Mouse (Mus musculus) heart, postnatal 4 days (tissue): ENCODE measurements around the gene Olfr1378. TPM values are rescaled to one million over a fixed set of nuclear protein-coding genes. Genes with fewer than 3 reads are reported as not detected.

Experiments
- DNase-seq: peaks from one replicate; pipeline ENCODE4 v3.0.0; 2021
- total RNA-seq, 2 experiments: library from RNA; stranded (reverse); gene quantifications; 2 replicates each; pipeline ENCODE4 v1.2.3; 2021

Olfr1378 gene
- total RNA-seq, result not detected

DNA sequence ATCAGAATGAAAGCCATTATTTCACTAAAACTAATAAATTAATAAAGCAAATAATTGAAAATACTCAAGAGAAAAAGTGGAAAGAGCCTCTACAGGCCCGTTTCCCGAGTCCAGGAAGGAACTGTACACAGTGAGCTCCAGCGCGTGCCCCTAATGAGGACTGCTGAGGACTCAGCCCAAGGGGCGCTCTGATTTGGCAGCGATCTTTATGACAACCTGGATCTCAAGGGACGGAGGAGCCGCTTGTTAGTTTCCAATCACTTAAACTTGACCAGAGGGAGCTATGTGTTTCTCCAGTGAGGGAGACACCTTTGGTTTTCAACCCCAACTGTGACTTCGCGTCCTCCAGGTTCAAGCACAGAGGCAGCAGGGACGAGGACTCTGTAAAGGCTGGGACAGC lies at the start of gene Olfr1378:
Olfr1378 (plus strand) TSS at position 301 of the 400 bp plus-strand sequence.
- DNase-seq, result no peak

DNA sequence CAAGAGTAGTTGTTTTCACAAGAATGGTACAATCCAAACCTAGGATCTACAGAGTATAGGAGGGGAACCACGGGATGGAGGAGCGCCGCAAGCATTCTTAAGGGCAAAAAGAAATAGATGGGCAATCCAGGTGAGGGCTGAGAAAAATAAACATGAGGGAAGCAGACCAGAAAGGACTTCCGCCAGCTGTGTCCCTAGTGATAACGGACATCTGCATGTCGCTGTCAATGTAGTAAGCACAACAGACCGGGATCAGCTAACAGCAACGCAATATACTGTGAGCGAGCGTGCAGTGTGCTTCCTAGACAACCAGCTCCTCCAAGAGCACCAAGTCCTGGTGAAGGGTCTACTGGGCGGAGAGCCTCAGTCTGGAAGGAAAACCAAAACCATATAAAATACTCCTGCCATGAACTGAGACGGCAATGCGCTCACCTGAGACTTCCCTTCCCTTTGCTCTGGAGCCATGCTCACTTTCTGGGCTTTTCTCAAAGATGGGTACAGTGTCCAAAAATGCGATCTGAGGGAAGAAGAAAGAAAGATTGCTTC lies 35.8 kb upstream of the Olfr1378 start:
- no peak for DNase-seq

DNA sequence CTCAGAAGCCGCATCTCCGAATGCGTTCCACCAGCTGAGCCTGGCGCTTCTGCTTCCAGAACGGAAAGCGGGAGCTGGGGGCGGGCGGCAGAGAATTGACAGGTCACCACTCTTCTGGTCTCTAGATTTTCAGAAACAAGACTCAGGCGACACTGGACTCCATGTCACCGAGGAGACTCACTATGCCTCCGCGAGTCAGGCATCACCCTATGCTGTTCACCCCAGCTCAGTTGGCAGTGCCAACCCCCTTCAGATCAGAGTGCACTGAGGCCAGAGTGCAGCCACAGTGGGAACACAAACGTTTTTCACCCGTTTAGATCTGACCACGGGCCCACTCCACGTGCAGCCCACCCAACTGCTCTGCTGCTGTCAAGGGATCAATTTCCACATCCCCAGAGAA lies 35.3 kb upstream of the Olfr1378 start:
- peak; percentile 13 for DNase-seq

DNA sequence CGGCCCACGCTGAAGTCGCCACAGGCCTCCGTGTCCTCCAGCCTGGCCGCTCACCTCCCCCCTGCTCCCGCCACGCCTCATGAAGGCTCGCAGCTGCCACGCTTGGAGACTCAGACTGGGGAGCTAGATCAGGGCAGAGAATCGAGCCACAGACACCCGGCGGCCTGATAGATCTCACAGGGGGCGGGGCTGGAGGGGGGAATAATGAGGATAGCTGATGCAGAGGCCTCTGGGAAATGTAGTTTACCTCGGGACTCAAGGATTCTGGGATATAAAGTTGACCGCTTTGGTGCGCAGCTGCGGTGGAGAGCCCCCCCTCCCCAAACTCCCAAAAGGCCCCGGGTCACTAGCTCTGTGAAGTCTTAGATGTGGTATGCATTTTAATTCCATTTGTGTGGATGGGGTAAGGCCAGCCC lies 34.9 kb upstream of the Olfr1378 start, which contains the start of gene Zfp354b:
Zfp354b (minus strand) TSS at position 183 of the 416 bp plus-strand sequence.
- peak; percentile 77 for DNase-seq

DNA sequence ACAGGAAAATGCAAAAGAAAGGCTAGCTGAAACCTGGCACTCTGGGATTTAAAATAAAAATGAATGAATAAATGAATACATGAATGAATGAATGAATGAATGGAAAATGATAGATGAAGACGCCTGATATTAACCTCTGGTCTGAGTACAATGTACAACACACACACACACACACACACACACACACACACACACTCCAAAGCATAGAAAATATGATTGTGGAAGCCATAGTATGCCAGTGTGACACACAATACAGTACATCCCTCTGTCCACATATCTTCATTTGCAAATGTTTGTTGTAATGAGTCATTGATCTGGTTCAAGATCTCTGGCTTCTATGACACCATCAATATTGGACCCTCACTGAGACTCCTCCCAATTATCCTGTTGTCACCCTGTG lies 34.3 kb upstream of the Olfr1378 start:
- no peak for DNase-seq

DNA sequence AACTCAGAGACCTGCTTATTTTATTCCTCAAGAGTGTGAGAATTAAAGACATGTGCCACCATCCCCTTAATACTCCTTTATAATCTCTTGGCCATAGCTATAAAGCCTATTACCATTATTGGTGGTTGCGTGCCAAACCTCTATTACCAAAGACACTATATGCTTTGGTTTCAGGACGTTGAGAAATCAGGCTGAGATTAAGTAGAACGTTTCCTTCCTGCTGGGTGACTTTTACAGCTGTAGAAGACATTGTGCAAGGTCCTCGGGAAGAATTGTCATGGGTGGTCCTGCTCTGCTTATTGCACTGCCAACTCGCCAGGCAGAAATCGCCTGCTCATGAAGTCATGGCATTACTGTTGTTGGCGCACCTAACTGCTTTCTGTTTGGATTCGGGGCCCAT lies 27.9 kb upstream of the Olfr1378 start:
- DNase-seq, result no peak

DNA sequence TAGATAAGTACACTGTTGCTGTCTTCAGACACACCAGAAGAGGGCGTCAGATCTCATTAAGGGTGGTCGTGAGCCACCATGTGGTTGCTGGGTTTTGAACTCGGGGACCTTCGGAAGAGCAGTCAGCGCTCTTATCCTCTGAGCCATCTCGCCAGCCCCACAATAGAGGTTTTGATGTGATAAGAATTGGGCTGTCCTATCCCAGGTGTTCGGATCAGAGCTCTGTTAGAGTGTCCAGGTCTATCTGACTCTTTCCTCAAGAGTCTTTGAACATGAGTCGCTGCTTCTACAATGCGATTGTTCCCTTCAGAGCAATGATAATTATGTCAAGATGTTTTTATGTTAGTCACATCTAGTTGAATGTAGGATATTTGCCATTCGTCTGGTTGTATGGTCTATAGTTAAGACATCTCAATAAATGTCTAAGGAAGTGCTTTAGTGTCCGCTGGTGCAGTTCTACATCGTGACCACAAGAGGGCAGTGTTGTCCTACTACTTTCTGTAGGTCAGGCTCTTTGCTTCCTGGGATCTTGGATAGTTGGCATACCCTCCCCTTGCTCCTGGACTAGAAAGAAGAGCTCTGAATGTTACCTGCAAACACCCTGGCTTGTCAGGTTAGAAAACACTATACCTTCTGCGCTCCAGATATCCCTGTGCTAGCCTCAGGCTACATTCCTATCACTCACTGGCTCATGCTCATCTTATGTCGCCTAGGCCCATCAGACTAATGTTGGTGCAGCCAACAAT lies 26.5 kb upstream of the Olfr1378 start:
- DNase-seq, result peak; percentile 37

DNA sequence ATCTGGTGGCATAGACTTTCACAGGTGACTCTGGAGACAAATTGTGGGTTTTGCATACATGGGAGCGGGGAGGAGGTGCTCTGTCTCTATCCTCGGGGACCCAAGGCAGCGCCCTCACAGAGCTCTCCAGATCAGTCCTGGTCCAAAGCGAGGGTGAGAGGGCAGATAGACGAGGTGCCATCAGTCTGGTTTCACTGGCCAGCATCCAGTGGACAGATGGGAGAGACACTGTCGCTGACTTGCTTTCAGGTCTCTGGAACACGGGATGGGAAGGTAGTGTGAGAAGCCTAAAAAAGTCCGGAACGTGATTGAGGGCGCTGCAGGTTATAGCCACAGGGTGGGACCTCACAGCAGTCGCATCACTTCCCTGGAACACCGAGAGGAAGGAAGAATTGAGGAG lies 23.9 kb upstream of the Olfr1378 start:
- no peak for DNase-seq

DNA sequence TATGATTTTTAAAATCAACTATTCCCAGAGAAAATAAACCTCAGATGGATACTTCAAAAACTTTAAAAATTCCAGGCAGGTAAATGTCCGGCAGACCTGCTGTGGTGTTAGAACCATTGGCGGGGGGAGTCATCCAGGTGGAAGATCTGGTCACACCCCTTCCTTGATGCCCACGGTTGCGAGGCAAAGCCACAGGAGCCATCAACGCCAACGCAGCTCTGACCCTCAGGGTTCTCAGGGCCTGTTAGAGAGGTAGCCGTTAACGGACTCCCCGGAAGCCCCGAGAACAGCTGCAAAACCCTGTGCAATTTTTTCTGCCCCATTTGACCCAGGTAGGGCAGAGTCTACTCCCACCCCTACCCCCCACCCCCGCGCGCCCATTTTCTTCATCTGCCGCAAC lies 22.8 kb upstream of the Olfr1378 start, which contains the start of gene 4933414I15Rik:
4933414I15Rik (minus strand) TSS at position 260 of the 400 bp plus-strand sequence.
- DNase-seq, result no peak

DNA sequence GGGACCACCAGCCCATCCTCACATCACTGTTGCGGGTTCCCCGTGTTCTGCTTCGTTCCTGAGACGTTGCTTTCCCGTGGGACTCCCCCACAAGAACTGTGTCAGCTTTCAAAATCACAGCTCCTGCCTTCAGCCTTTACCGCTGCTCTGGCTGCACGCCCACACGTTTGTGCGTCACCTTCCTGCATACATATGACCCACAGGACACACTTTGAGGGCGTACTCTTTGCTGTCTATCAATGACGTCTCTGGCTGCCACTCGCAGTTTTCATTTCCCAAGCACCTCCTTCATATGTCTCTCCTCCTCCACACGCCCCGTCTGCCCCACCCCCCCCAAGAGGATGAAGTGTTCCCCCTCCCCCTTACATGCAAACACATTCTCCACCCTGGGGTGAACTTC lies 14.0 kb upstream of the Olfr1378 start:
- no peak for DNase-seq

DNA sequence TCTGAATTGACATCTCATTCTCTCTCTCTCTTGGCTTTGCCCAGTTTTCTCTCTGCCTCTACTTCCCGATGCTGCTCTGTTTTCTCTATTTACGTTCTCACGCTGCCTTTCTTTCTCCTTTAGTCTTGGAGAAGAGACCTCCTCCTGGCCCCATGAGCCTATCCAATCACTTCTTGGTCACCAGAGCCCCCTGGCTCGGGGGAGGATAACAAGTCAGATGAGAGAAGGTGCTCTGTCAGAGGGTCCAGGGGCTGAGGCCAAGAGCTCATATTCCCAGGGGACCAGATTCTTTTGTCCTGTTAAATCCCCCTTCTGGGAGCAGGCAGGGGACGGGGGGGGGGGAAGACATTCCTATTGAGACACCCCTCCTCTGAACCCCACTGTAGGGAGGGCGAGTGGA lies 12.7 kb upstream of the Olfr1378 start, which contains the start of gene Prop1:
Prop1 (minus strand) TSS at position 101 of the 400 bp plus-strand sequence.
- DNase-seq, result no peak

DNA sequence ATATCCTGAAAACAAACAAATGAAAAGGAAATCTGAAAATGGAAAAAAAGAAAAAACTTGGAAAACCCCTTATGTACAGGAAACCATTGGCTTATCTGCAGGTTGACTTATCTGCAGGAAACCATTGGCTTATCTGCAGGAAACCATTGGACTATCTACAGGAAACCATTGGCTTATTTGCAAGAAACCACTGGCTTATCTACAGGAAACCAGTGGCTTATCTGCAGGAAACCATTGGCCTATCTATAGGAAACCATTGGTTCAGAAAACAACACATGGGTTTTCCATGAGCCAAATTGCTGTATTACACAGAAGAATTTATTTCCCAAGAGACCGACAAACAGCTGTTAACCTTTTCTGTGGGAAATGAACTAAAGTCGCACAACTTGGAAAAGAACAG lies 1.4 kb upstream of the Olfr1378 start:
- no peak for DNase-seq

DNA sequence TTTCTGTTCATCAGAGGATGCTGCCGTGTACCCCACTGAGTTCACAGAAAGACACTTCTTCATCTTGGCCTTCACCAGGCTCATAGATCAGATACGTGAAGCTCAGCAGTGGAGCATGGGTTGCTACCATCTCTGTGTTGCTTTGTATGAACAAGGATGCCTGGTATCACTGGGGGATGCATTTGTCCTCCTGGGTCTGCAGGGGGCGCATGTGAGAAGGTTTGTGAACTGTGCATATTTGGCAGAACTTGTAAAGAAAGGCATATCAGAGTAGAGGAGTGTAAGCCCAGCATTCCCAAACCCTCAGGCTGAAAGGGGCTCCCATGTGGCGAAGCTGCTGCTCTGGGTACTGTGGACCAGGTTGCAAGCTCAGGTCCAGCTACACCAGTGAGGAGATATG lies 10.9 kb downstream of the Olfr1378 start:
- no peak for DNase-seq

DNA sequence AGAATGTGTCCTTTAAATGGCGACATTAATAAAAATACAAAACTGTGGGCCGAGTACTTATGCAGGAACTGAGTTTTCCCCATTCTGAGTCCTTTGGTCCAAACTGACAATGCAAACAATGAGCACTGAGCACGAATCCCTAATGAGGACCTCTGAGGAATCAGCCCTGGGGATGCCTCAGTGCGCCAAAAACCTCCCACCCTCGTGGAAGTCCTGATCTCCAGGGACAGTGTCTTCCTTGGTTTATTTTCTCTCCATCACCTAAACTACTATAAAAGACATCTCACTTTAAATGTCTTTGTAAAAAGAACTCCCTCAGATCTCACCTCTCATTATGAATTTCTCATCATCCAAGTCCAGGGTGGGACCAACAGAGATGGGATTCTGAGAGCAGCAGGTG lies 15.3 kb downstream of the Olfr1378 start, which contains the start of gene Olfr1377:
Olfr1377 (plus strand) TSS at position 301 of the 400 bp plus-strand sequence.
- DNase-seq, result no peak

DNA sequence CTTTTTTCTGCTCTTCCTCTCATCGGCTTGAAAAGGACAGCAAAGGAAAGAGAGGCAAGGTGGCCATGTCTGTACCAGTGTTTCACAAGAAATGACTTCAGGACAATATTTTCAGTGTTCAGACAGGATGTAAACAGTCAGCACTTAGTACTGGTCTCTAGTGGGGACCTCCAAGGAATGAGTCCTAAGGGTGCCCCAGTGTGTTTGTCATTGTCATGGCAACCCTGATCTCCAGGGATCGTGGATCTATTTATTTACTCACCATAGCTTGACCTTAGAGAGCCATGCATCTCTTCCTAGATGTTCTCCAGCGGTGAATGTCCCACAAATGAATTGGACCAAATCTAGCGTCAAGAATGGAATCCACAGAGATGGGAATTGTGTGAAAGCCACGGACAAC lies 37.0 kb downstream of the Olfr1378 start, which contains the start of gene Olfr51:
Olfr51 (plus strand) TSS at position 301 of the 400 bp plus-strand sequence.
- DNase-seq, result no peak

DNA sequence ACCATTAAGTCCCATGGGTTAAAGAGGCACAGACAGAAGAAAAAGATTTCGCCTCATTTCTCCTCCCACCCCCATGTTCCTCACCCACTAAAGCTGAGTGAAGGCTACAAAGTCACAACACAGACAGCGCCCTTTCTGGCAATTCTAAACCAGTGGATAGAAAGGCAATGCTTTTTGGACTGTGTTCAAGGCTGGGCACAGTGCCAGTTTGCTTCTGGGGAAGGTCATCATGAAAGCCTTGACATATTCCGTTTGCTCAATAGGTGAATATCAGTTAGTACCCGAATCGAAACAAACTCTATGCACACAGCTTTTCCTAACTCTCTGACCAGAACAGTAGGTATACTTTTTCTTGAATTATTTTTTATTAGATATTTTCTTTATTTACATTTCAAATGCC lies 45.5 kb downstream of the Olfr1378 start:
- DNase-seq, result peak; percentile 81

DNA sequence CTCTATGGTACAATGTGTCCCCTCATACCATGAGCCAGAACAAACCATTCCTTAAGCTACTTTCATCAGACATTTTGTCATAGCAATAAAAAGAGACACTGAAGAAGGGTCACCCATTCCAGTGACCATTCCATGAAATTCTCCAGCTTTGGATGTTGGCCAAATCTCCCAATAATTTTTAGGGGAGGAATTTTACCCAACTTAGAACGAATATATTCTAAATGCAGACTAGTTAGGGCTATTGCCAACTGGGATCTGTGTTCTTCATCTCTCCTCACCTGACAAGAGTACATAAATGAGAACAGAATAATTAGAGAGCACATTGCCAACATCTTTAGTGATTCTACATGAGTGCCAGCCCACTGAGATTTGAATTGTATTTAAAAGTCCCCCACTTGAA lies 47.6 kb downstream of the Olfr1378 start, which contains the start of gene Olfr54:
Olfr54 (plus strand) TSS at position 301 of the 400 bp plus-strand sequence.
- no peak for DNase-seq

DNA sequence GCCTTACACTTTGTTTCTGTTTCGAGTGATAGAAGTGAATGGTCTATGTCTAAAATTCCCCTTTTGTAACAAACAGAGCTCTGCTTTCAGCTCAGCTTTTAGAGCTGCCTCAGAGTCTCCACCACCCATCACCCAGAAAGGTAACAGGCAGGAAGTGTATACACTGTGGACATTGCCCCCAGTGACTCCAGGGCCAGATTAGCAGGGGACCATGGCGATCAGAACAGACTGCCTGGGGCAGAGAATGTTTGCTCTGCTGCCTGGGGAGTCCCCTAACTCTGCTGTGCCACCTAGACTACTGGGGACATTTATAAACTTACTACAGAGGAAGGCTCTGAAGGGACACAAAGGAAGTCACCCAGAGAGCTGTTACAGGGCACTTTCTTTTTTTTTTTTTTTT lies 50.0 kb downstream of the Olfr1378 start:
- no peak for DNase-seq

Other genes with a start within 250 kb of the Olfr1378 start
- 10 to 100 TPM in 1 of 2 experiments, 1 to 10 TPM in 1; 9.8 to 10.1 TPM for gene Zfp354c, start 138.8 kb upstream of the Olfr1378 start, total RNA-seq
- under 1 TPM; 0.38 to 0.62 TPM for gene Zfp879, start 125.0 kb upstream of the Olfr1378 start, total RNA-seq
- gene Grm6, start 115.8 kb upstream of the Olfr1378 start, total RNA-seq, result not detected
- 1 to 10 TPM; 1.4 to 1.5 TPM for gene Zfp454, start 78.9 kb upstream of the Olfr1378 start, total RNA-seq
- gene Zfp2, start 50.4 kb upstream of the Olfr1378 start, total RNA-seq, result 1 to 10 TPM; 2.8 to 3.7 TPM
- under 1 TPM; 0.88 to 0.92 TPM for gene Zfp354b, start 34.9 kb upstream of the Olfr1378 start, total RNA-seq
- not detected for gene 4933414I15Rik, start 22.8 kb upstream of the Olfr1378 start, total RNA-seq
- not detected for gene Prop1, start 12.8 kb upstream of the Olfr1378 start, total RNA-seq
- not detected for gene Olfr1377, start 15.4 kb downstream of the Olfr1378 start, total RNA-seq
- not detected for gene Olfr51, start 37.1 kb downstream of the Olfr1378 start, total RNA-seq
- not detected for gene Olfr54, start 47.7 kb downstream of the Olfr1378 start, total RNA-seq
- not detected for gene Olfr1375, start 81.6 kb downstream of the Olfr1378 start, total RNA-seq
- gene Zfp354a, start 92.7 kb downstream of the Olfr1378 start, total RNA-seq, result 1 to 10 TPM; 2.1 to 2.2 TPM